Mouse (Mus musculus) layer of hippocampus, adult 18-20 months (tissue): ENCODE results near the gene Sash3. TPM values are rescaled to one million over a fixed set of nuclear protein-coding genes. Genes with fewer than 3 reads are reported as not detected.

ENCODE experiments used
- DNase-seq, 2 experiments: peaks; one replicate each; pipeline ENCODE4 v3.0.0; 2022; ENCODE audit warnings: low spot score in 2 of 2
- total RNA-seq, 2 experiments: library from RNA; stranded (reverse); gene quantifications; 2 replicates each; pipeline ENCODE4 v1.2.3; 2021

The Sash3 gene
- total RNA-seq, 2 experiments from 2014 or later: 0.81 to 1.4 TPM

DNA sequence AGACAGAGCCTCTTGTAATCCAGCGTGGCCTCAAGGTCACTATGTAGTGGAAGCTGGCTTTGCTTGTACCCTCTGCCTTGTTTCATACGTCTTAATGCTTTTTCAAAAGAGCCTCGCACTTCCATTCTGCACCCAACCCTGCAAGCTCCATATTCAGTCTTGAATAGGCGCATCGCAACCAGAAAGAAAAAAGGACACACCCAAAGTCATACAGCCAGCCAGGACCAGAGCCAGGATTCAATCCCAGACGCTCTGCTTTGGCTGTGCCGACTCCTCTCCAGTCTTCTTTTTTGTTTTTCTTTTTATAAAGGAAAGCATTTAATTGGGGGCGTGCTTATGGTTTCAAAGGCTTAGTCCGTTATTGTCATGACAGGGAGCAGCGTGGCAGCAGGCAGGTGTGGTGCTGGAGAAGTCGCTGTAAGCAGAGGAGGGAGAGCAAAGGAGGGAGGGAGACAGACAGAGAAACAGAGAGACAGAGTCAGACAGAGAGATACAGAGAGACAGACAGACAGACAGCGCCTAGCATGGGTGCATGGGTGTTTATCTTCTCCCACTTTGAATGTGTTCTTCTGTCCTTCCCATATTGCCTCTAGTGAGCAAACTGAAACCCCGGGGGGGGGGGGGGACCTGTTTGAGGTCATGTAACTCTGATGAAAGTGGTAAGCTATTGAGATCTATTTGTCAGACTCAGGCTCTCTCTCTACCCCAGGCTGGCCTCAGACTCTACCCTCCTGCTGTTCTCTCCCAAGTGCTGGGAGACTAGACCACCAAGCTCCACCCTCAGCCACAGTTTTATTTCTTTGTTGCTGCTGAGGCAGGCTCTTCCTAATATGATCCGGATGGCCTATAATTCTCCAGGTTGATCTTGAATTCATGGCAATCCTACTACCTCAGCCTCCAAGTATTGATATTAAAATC lies 6.6 kb upstream of the Sash3 start:
- no peak for DNase-seq

DNA sequence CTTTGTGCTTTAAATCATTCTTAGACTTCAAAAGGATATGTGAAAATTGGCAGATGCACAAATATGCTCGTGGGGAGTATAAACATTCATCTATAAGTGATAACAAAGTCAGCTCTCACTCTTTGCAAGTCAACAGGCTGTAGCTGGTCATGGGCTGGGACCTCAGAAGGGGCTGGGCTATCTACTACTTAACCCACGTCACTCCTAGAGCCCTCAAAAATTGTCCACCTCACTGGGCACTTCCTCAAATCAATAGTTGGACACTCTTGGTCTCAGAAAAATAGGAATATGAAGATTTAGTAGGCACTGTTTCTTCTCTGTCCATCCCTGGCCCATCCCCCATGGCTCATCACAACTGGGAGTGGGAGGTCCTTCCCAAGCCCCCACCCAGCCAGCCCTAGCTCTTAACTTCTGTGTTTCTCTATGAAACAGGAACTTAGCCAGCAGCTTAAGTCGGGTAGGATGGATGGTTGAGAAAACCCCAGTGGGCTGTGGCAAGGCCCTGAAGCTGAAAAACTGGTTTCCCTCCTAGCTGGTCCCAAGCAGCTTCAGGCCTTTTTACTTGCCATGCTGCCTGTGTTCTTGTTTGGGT lies 5.9 kb upstream of the Sash3 start:
- no peak for DNase-seq

DNA sequence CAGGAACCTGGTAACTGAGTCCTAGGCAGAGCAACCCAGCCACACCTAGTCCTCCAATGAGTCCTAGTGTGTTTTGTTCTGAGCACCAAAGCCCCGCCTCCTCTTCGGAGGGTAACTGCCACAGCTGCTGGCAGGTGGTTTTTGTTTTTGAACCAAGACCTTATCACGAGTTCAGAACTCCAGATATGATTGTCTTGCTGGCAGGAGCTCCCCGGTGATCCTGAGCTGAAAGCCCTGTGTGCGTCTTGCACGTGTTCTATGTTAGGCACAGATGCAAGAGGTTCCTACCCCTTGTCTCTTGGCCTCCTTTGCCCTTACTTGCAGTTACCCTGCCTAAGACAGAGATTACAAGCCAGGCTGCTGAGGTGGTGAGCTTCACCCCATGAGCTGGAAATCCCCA lies 4.8 kb upstream of the Sash3 start:
- DNase-seq: no peak

DNA sequence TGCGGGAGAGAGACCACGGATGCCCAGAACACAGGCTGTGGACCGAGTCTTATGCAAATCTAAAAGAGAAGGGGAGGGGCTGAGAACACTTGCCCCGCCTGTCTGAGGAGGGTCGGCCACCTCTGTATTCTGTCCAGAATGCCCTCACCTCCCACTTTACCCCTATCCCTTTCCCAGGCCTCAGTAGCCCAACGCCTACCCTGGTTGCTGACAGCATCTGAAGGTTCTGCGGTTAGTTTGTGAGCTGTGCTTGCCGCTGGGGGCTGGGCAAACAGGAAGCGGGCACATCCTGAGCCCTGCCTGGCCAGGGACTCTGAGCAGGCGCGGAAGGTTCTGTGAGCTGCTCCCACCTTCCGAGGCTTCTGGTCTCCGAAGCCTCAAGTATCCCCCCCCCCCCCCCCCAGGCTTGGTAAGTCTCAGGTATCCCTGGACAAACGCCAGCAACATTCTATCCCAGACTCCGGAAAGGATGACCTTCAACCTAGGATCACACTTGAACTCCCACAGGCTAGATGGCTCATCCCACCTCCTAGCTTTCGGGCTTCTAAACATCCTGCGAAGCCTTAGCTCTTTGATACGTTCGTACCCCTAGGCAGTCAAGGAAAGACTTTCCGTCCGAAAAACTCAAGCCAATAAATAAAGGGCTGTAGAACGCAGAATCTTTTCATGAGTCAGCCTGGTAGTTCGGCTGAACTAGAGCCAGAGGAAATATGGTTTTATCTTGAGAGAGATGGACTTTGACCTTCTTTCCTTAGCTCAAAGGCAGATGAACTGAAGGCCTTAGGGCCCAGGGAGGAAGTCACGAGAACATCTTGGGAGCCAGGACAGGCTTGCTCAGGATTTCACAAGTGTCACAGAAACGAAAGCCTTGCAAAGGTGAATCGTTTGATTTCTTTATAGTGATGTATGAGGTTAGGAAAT lies 2.6 kb upstream of the Sash3 start:
- DNase-seq: no peak

DNA sequence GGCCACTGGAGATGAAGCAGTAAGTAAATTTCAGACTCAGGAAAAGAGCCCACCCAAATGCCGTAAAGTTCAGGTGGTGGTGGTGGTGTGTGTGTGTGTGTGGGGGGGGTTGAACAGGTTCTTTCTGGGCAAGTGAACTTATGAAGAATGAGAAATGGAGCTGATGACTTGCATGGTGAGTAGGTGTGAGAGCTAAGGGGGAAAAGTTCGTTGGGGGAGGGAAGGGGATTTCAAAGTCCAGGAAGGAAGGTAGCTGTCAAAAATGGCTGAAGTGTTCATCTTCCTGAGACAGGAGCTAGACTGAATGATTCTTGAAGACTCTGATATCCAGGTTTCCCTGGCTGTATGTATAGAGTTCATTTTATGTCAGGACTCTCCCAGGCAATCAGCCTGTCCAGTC lies 990 bp downstream of the Sash3 start:
- no peak for DNase-seq

DNA sequence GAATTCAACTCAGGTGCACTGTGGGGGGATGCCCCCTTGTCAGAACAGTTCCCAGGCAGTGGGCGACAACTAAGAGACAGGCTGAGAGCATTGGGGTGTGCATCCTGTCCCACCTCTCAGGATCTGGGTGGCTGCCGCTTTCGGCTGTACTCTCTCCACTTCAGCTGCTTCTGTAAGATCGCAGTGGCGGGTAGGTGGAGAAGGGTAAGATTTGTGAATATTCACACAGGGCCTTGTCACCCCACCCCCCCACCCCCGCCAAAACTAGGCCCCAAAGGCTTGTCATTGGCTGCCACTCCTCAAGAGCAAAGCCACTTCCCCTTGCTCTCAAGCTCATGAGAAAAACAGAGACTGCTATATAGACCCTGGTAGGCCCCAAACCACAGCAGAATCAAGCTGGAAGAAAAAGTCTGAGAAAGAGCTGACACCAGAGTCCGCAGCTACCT lies 1.5 kb downstream of the Sash3 start:
- DNase-seq: no peak

DNA sequence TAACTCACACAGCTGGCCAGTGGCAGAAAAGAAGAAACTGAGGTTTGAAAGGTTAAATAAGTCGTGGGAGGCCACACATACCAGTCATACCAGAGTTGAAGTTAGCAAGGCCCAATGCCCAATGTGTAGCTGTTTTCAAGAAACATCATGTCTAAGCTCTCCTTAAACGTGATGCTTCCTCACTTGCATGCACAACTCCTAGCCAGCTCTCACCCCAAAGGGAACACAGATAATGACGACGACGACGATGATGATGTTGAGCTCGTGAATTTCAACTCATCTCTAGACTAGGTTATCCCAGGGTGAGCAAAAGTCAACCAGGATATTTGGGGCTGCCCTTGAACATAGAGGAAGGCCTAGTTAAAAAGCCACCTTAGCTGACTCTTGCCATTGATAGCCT lies 5.9 kb downstream of the Sash3 start:
- DNase-seq: no peak

DNA sequence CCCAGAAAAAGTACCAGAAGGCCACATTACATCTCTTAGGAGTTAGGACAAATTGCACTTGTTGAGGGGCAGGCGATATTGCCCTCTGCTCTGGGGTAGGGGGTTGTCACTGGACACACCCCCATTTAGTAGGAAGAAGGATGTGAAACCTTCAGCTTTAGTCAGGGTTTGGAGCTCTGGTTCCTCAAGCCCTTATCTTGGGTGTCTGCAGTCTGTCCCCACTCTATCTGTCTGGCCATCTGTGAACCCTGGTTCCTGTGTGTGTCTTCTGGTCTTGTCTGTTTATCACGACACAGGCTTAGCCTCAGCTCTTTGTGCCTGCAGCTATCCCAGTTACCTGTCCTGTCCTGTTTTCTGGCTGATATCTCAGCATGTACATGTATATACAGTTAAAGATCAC lies 7.2 kb downstream of the Sash3 start:
- no peak for DNase-seq

DNA sequence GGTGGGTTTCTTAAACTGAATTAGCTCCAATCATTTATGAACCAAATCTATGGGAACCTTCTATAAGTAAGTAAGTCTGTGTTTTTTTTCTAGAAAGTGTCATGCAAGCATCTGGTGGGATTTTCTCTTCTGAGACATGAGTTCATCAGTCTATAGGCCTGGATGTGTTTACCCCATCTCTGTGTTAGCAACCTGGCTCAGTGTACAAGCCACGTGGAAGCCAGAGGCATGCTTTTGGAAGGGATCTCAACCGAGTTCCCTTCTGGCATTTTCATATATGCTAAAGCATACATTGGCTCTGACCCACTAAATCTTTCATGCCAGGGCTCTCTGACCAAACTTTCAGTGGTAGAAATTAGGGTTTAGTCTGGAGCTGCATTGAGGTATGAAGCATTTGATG lies 7.7 kb downstream of the Sash3 start:
- DNase-seq: no peak

DNA sequence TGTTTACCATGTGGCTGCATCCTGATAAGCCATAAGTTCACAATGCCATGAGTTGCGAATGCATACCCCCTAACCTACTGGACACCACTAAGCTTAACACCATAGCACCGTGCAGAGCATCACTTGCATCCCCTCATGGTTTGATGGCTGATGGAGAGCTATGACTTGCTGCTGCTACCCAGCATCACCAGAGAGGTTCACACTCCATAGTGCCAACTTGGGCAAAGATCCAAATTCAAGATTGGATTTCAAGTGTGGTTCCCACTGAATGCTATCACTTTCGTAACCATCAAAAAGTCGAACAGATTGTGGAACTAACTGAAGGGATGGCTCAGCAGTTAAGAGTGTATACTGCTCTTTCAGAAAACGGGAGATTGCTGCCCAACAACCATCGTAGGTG lies 9.3 kb downstream of the Sash3 start:
- DNase-seq: peak in 1 of 2 experiments; percentile 9

DNA sequence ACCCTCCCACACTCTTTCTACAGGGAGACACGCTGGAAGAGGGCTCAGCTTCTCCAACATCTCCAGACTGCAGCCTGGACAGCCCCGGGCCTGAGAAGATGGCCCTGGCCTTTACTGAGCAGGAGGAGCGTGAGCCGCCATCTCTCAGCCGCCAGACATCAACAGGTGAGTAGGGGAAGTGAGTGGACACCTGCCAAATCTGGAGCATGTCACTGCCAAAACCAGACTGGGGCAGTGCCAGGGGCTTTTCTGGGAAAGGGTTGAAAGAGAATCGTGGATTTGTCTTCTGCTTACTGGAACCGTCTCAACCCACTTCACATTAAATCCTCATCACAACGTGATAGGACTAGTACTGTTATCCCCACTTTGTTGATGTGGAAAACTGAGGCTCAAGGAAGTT lies 11.2 kb downstream of the Sash3 start:
- no peak for DNase-seq

DNA sequence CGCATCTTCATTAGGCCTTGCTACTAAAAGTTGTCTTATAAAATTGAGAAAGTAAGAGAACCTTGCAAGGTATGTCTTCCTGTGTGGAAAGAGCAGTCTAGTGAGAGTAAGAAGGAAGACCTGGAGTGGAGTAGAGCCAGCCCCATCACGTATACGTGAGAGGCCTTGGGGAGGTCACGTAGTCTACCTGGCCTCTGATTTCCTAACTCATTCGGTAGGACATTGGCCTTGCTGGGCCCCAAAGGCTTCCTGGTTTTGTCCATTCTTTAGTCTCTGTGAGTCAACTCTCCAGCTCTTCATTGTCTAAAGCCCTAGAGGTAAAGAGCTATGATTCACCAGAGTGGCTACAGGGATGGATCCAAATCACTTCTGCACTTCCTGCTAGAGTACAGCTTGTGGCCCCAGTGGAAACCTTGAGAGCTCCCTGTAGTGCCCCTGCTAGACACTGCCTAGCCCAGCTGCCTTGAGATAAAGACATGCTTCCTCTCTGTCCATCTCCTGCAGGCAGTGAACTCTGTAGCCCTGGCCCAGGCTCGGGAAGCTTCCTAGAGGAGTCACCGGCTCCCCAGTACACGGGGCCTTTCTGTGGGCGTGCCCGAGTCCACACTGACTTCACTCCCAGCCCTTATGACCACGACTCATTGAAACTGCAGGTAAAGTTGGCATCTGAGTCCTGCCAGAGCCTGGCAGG lies 12.1 kb downstream of the Sash3 start:
- no peak for DNase-seq

DNA sequence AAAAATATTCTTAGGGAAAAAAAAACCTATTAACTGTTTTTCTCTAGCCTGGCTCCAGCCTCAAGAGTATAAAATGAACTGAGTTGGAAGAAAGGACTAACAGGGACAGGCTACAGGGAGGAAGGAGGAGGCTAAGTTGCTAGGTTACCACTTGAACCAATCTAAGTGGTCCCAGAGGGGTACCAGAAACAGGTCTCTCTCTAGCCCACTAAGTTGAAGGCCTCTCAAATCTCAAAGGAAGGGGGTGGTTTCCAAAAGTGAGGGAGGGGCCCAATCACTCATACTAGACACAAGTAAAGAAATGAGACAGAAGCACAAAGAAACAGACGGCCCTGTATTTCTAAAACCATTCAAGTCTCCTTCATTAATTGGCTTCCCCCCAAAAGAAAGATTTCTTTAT lies 23.7 kb downstream of the Sash3 start:
- DNase-seq: no peak

DNA sequence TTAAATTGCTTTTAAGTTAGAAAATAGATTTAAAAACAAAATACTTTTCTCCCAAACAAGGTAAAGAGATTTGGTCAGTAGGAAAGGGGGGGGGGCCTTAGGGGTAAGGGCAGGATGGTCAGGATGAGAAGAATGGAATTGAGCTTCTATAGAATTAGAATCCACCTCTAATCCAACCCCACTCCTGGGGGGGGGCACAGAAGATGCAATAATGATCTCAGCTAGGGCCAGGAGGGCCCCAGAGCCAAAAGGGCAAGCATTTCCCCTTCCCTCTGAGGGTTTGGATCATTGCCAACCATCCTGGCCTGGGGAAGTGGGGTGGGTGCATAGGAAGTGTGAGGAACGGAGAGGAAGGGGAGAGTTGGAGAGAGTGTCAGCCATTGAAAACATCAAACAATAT lies 24.1 kb downstream of the Sash3 start:
- no peak for DNase-seq

DNA sequence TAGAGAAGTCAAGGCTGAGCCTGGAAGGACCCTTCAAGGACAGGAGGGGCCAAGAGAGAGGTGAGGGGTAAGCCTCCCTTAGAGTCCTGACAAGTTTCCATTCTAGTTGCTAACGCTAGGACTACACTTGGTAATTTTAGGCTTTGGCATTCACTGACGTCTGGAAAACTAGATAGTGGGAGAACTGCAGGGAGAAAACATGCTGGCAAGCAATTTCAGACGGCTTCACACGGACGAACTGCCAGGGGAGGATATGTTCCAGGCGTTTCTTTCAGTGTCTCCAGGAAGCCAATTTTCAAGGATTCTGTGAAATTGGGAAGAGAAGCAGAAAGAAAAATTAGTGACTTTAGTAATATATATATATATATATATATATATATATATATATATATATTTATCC lies 35.6 kb downstream of the Sash3 start:
- DNase-seq: no peak

DNA sequence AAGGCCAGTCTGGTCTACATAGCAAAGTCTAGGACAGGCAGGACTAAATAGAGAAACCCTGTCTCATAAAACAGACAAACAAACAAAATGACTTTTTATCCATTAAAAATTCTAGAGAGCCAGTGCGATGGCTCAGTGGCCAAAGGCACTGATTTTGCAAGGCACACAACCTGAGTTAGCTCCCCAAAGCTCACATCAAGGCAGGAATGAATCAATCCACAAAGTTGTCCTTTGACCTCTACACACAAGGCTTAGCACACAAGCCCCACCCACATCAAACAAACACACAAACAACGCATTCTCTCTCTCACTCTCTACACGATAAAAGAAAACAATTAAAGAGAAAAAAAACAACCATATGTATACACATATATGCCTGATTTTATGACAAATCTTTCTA lies 38.5 kb downstream of the Sash3 start:
- no peak for DNase-seq

DNA sequence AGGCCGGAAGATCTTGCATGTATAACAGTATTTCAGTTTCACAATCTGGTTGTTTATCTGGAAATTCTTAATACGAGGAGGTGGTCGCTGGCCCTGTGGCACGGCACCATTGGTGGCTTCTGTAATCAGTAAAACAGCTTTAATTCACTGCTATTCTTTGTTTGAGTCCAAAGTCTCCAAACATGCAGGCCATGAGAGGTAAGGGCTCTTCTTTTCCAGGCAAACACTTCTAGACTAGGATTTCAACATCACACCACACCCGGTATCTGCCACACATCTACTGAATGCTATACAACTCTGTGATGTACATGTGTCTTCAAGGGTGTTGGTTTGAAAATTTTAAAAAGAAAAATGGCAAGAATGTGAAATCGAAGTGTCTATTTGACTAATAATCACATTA lies 45.0 kb downstream of the Sash3 start:
- DNase-seq: no peak

DNA sequence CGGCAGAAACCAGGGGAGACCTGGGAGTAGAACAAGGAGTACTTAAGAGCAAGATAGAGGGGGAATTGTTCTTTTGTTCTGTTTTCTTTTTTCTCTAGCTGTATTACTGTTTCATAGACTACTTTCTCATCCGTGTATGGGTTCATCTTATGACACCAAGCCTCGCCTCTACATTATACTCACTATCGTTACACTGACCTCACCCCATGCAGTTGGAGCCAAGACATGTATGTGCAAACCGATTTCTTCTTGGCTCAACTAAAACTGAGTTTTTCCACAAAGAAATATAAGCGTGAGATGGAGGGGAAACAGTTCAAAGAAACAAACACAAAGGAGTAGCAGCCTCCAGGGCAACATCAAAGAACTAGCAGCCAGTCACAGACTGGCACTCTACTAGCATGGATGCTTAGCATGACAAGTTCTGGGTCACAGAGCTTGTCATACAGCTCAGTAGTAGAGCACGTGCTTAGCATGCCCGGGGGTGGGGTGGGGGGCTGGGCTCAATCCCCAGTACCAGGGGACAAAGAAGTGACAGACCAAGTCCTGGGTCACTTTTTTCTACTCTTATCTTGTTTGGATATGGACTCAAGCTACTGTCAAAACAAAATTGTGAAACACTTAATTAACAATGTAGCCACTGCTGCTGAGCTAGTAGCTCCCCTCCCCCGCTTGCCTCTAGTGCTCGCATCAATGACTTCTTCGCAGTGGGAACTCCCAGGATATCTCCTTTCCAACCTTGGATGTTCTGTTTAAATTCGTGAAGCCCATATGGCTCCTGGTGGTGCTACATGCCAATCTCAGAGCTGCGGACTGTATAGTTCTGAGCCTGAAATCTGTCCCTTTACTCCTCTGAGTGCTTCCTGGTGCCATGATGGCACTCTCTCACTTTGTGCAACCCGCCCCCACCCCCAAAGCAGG lies 47.3 kb downstream of the Sash3 start:
- no peak for DNase-seq

DNA sequence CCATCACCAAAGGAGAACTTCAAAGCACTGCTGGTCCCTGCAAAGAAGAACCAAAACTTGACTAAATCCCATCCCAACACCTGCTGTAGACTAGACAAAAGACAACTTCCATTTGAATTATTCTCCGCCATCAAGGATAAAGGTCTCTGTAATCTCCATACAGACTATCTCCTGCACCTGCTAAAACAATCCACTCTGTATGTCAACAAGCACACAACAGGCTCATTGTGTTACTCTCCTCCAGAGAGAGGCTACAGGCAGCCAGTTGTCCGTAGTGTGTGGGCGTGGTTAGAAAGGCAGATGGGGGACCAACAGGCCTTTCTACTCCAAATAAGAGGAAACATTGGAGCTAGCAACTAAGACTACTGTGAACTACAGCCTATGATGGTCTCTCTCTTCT lies 51.6 kb downstream of the Sash3 start:
- no peak for DNase-seq

DNA sequence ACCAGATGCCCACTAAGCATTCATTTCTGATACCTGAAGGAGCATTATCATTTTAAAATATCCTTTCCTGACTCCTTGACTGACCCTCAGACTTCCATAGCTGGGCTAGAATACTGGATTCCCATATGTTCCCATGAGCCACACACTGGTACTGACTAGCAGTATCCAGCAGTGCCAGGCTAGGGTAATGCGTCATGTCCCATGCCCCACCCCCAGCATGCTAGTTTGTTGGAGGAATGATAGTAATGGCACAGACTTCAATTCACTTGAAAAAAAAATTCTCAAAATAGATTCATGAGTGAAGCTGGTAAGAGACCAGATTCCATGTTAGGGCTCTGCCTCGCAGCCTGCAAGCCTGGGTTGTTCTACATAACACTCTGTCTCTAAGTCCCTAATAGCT lies 52.8 kb downstream of the Sash3 start:
- DNase-seq: peak in 1 of 2 experiments; percentile 24
